Mouse (Mus musculus) liver, embryonic 12.5 days (tissue): ENCODE data around the gene Bri3. TPM values are rescaled to one million over a fixed set of nuclear protein-coding genes. Genes with fewer than 3 reads are reported as not detected.

ENCODE experiments used
- ATAC-seq: fragments of 200-750 bp; cut with Nextera tagmentation; 2 replicates; pipeline ENCODE4 v1.8.0; 2017; ENCODE audit warnings: moderate number of reproducible peaks, mild to moderate bottlenecking, moderate library complexity
- H3K27ac ChIP-seq: fragments of 300-500 bp; sonication (generic); 2 replicates; pipeline ENCODE4 v1.5.1; 2016; ENCODE audit warnings: mild to moderate bottlenecking
- H3K27me3 ChIP-seq: fragments of 300-500 bp; sonication (generic); replicated peaks from 2 replicates; pipeline ENCODE4 v1.6.1; 2016; ENCODE audit warnings: mild to moderate bottlenecking, moderate library complexity
- H3K36me3 ChIP-seq: fragments of 300-500 bp; sonication (generic); 2 replicates; pipeline ENCODE4 v1.6.1; 2016; ENCODE audit warnings: mild to moderate bottlenecking, moderate library complexity
- H3K4me1 ChIP-seq: fragments of 300-500 bp; sonication (generic); 2 replicates; pipeline ENCODE4 v1.6.1; 2016
- H3K4me2 ChIP-seq: fragments of 300-500 bp; sonication (generic); 2 replicates; pipeline ENCODE4 v1.6.1; 2016; ENCODE audit warnings: mild to moderate bottlenecking, moderate library complexity
- H3K4me3 ChIP-seq: fragments of 300-500 bp; sonication (generic); 2 replicates; pipeline ENCODE4 v1.5.1; 2016; ENCODE audit warnings: mild to moderate bottlenecking, moderate library complexity
- H3K9ac ChIP-seq: fragments of 300-500 bp; sonication (generic); 2 replicates; pipeline ENCODE4 v1.6.1; 2016; ENCODE audit warnings: mild to moderate bottlenecking, moderate library complexity
- H3K9me3 ChIP-seq: fragments of 300-500 bp; sonication (generic); replicated peaks from 2 replicates; pipeline ENCODE4 v1.6.1; 2016; ENCODE audit warnings: mild to moderate bottlenecking, moderate library complexity
- WGBS: fragments of 180-500 bp; shearing (Covaris S2); methylation state at CpG from one replicate; pipeline ENCODE4 v1.1.7; 2016; ENCODE audit not compliant: insufficient replicate concordance; 5-methylcytosine and 5-hydroxymethylcytosine counted together
- polyA plus RNA-seq: library from polyadenylated mRNA; unstranded; fragments of >200 nt; fragmentation: Nextera tagmentation; extraction: Ambion mirVana; gene quantifications from 2 replicates; pipeline ENCODE4 v1.2.1, GENCODE M21; 2016

Bri3 gene
- polyA plus RNA-seq, 1 experiment from 2014 or later: 40.3 TPM

- Histone ChIP-seq H3K27me3 (no peaks in the 10 kb centered on the region), H3K36me3 (no peaks in the 10 kb centered on the region), H3K4me3 (no peak overlapping the region), H3K9me3 (no peaks in the 10 kb centered on the region), H3K27ac (no peak overlapping the region), H3K9ac (no peak overlapping the region), H3K4me1 (no peaks in the 10 kb centered on the region), H3K4me2 (no peak overlapping the region)
- 38% methylated on average over 2 of the region's 2 CpGs for whole genome bisulfite sequencing
- ATAC-seq: peak; percentile 71
Observed at GRCm38 (mm10) chr5:144372177-144372576, 127.9 kb downstream of the Bri3 start.

- Histone ChIP-seq H3K4me2 (no peak overlapping the region), H3K9ac (no peak overlapping the region), H3K9me3 (0 out of 2 replicates have a peak, but pooled peaks cover 6% of the 10 kb centered on the region), H3K27me3 (no peaks in the 10 kb centered on the region), H3K27ac (no peak overlapping the region), H3K36me3 (no peaks in the 10 kb centered on the region), H3K4me1 (no peaks in the 10 kb centered on the region), H3K4me3 (no peak overlapping the region)
- 63% methylated on average over 2 of the region's 2 CpGs for WGBS
- ATAC-seq: no peak
Observed at GRCm38 (mm10) chr5:144372885-144373284, 128.6 kb downstream of the Bri3 start.

GRCm38 (mm10) chr5:144379431-144379830, 135.2 kb downstream of the Bri3 start:
- Histone ChIP-seq H3K4me3 (no peak overlapping the region), H3K9me3 (0 out of 2 replicates have a peak, but pooled peaks cover 6% of the 10 kb centered on the region), H3K36me3 (no peaks in the 10 kb centered on the region), H3K4me1 (no peaks in the 10 kb centered on the region), H3K27ac (no peak overlapping the region), H3K9ac (no peak overlapping the region), H3K27me3 (no peaks in the 10 kb centered on the region), H3K4me2 (no peak overlapping the region)
- no peak for ATAC-seq
- 64% methylated on average over 4 of the region's 4 CpGs for WGBS

- Histone ChIP-seq H3K4me3 (no peak overlapping the region), H3K27ac (no peak overlapping the region), H3K4me2 (no peak overlapping the region), H3K9ac (no peak overlapping the region), H3K9me3 (0 out of 2 replicates have a peak, but pooled peaks cover 6% of the 10 kb centered on the region), H3K27me3 (no peaks in the 10 kb centered on the region), H3K4me1 (no peaks in the 10 kb centered on the region), H3K36me3 (no peaks in the 10 kb centered on the region)
- no peak for ATAC-seq
- 72% methylated on average over 7 of the region's 7 CpGs for WGBS
Observed at GRCm38 (mm10) chr5:144380689-144381088, 136.5 kb downstream of the Bri3 start.

- WGBS: 57% methylated on average over 3 of the region's 3 CpGs
- Histone ChIP-seq H3K4me3 (no peak overlapping the region), H3K4me2 (no peak overlapping the region), H3K27ac (no peak overlapping the region), H3K9ac (no peak overlapping the region), H3K36me3 (no peaks in the 10 kb centered on the region), H3K9me3 (0 out of 2 replicates have a peak, but pooled peaks cover 6% of the 10 kb centered on the region), H3K27me3 (no peaks in the 10 kb centered on the region), H3K4me1 (no peaks in the 10 kb centered on the region)
- no peak for ATAC-seq
Observed at GRCm38 (mm10) chr5:144381782-144382181, 137.5 kb downstream of the Bri3 start.

GRCm38 (mm10) chr5:144383936-144384335, 139.7 kb downstream of the Bri3 start:
- H3K4me2 ChIP-seq: no peak overlapping the region
- H3K4me1 ChIP-seq: no peaks in the 10 kb centered on the region
- no peaks in the 10 kb centered on the region for H3K9me3 ChIP-seq
- no peak for ATAC-seq
- no peaks in the 10 kb centered on the region for H3K36me3 ChIP-seq
- WGBS: 41% methylated on average over 3 of the region's 3 CpGs
- no peak overlapping the region for H3K9ac ChIP-seq
- H3K27me3 ChIP-seq: no peaks in the 10 kb centered on the region
- H3K4me3 ChIP-seq: no peak overlapping the region
- no peak overlapping the region for H3K27ac ChIP-seq

- no peaks in the 10 kb centered on the region for H3K4me1 ChIP-seq
- no peak overlapping the region for H3K9ac ChIP-seq
- no peak overlapping the region for H3K27ac ChIP-seq
- ATAC-seq: no peak
- no peaks in the 10 kb centered on the region for H3K27me3 ChIP-seq
- whole genome bisulfite sequencing: 8% methylated on average over 6 of the region's 6 CpGs
- no peaks in the 10 kb centered on the region for H3K36me3 ChIP-seq
- no peaks in the 10 kb centered on the region for H3K9me3 ChIP-seq
- no peak overlapping the region for H3K4me3 ChIP-seq
- H3K4me2 ChIP-seq: no peak overlapping the region
Observed at GRCm38 (mm10) chr5:144387851-144388250, 143.6 kb downstream of the Bri3 start.

- Histone ChIP-seq H3K9me3 (0 out of 2 replicates have a peak, but pooled peaks cover 4% of the 10 kb centered on the region), H3K36me3 (no peaks in the 10 kb centered on the region), H3K9ac (no peak overlapping the region), H3K4me2 (no peak overlapping the region), H3K27me3 (no peaks in the 10 kb centered on the region), H3K4me3 (no peak overlapping the region), H3K4me1 (no peaks in the 10 kb centered on the region), H3K27ac (no peak overlapping the region)
- 75% methylated on average over 2 of the region's 2 CpGs for WGBS
- no peak for ATAC-seq
Observed at GRCm38 (mm10) chr5:144394142-144394541, 149.9 kb downstream of the Bri3 start.

GRCm38 (mm10) chr5:144397566-144397965, 153.3 kb downstream of the Bri3 start:
- Histone ChIP-seq H3K4me1 (no peaks in the 10 kb centered on the region), H3K27ac (no peak overlapping the region), H3K27me3 (no peaks in the 10 kb centered on the region), H3K4me3 (no peak overlapping the region), H3K9ac (no peak overlapping the region), H3K4me2 (no peak overlapping the region), H3K36me3 (no peaks in the 10 kb centered on the region), H3K9me3 (0 out of 2 replicates have a peak, but pooled peaks cover 4% of the 10 kb centered on the region)
- no peak for ATAC-seq
- WGBS: 35% methylated on average over 6 of the region's 9 CpGs

GRCm38 (mm10) chr5:144400821-144401220, 156.6 kb downstream of the Bri3 start:
- Histone ChIP-seq H3K4me3 (no peak overlapping the region), H3K4me2 (no peak overlapping the region), H3K9ac (no peak overlapping the region), H3K27me3 (no peaks in the 10 kb centered on the region), H3K36me3 (no peaks in the 10 kb centered on the region), H3K9me3 (0 out of 2 replicates have a peak, but pooled peaks cover 4% of the 10 kb centered on the region), H3K4me1 (no peaks in the 10 kb centered on the region), H3K27ac (no peak overlapping the region)
- no peak for ATAC-seq
- 76% methylated on average over 5 of the region's 5 CpGs for WGBS

GRCm38 (mm10) chr5:144406256-144406655, 162.0 kb downstream of the Bri3 start:
- no peak overlapping the region for H3K9ac ChIP-seq
- no peak overlapping the region for H3K4me2 ChIP-seq
- no peak overlapping the region for H3K27ac ChIP-seq
- no peaks in the 10 kb centered on the region for H3K9me3 ChIP-seq
- no peaks in the 10 kb centered on the region for H3K4me1 ChIP-seq
- 75% methylated on average over 11 of the region's 11 CpGs for WGBS
- H3K4me3 ChIP-seq: no peak overlapping the region
- H3K36me3 ChIP-seq: no peaks in the 10 kb centered on the region
- no peak for ATAC-seq
- no peaks in the 10 kb centered on the region for H3K27me3 ChIP-seq

- 88% methylated on average over 10 of the region's 10 CpGs for WGBS
- H3K4me2 ChIP-seq: no peak overlapping the region
- H3K9ac ChIP-seq: no peak overlapping the region
- H3K4me1 ChIP-seq: no peaks in the 10 kb centered on the region
- no peaks in the 10 kb centered on the region for H3K36me3 ChIP-seq
- H3K27ac ChIP-seq: no peak overlapping the region
- 0 out of 2 replicates have a peak, but pooled peaks cover 5% of the 10 kb centered on the region for H3K9me3 ChIP-seq
- no peaks in the 10 kb centered on the region for H3K27me3 ChIP-seq
- ATAC-seq: no peak
- H3K4me3 ChIP-seq: no peak overlapping the region
Observed at GRCm38 (mm10) chr5:144410666-144411065, 166.4 kb downstream of the Bri3 start.

- H3K27ac ChIP-seq: no peak overlapping the region
- H3K27me3 ChIP-seq: no peaks in the 10 kb centered on the region
- H3K4me1 ChIP-seq: no peaks in the 10 kb centered on the region
- no peak overlapping the region for H3K4me2 ChIP-seq
- H3K9me3 ChIP-seq: 0 out of 2 replicates have a peak, but pooled peaks cover 5% of the 10 kb centered on the region
- no peak overlapping the region for H3K9ac ChIP-seq
- 53% methylated on average over 5 of the region's 5 CpGs for WGBS
- H3K36me3 ChIP-seq: no peaks in the 10 kb centered on the region
- H3K4me3 ChIP-seq: no peak overlapping the region
- no peak for ATAC-seq
Observed at GRCm38 (mm10) chr5:144411702-144412101, 167.5 kb downstream of the Bri3 start.
